Mouse (Mus musculus): Measurements from ENCODE around the gene Otop2.

Otop2 gene

GRCm38 (mm10) chr11:115275954-115276353 lies 31.0 kb upstream of the Otop2 start:
- no peak for DNase-seq (ENCODE audit: low read depth)

GRCm38 (mm10) chr11:115276780-115277603 lies 30.0 kb upstream of the Otop2 start, which contains the start of gene Fdxr:
Gene Fdxr, minus strand, starts transcription at chr11:115277050.
- peak; percentile 100 for DNase-seq (ENCODE audit: low read depth)

DNA sequence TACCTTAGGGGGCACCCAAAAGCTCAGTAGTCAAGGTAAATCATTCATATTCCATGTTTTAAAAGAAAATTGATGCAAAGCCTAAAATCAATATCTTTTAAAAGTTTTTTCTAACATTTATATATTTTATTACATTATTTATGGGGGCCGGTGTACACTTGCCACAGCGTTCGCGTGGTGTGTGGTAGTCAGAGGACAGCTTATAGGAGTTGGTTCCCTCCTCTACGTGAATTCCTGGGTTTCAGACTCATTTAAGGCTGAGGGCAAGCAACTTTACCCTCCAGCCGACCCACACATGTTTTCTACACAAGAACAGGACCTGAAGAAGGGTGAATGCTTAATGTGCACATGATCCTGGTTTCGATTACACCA lies 29.4 kb upstream of the Otop2 start:
- DNase-seq (ENCODE audit: low read depth) = no peak

DNA sequence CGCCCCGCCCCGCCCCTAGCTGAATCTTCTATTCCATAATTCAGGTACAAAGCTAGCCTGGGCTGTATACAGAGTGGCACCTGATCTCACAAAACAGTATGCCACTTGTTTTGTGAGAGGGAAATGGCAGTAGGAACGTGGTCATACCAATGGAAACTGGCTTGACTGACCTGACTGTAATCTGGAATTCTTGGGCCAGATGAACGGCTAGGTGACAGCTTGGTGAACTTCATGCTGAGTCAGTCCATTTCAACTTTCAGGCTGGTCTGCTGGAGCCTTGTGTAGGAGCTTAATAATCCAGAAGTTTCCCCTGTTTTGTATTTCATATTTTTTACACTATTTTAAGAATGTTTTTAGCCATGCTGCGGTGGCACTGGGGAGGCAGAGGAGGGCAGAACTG lies 28.8 kb upstream of the Otop2 start:
- no peak for DNase-seq (ENCODE audit: low read depth)

DNA sequence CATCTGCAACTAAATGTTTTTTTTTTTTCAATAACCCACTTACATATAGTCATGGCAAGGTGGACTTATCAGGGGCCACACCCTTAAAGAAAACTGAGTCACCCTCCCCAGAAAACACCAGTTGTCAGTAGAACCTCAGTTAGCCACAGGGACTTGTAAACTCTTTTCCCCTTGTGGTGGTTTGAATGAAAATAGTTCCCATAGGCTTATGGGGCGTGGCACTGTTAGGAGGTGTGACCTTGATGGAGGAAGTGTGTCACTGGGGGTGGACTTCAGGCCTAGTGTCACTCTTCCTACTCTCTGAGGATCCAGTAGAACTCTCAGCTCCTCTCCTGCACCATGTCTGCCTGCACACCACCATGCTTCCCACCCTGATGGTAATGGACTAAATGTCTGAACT lies 27.2 kb upstream of the Otop2 start:
- peak; percentile 24 for DNase-seq (ENCODE audit: low read depth)

DNA sequence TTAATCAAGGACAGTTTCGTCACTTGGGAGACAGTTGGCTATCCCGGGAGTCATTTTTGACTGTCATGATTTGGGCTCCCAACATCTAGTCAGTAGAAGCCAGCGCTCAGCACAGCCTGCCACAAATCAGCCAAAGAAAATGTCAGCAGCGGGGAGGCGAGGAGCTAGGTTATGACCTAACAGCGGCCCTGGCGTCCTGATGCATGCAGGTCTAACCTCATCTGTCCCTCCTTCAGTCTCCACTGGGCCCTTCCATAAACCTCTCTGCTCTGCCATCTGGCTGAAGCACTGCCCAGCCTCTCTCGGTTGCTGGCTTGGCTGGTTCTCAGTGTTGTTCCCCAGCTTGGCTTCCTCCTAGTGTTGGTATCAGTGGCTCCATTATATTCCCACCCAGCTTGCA lies 24.7 kb upstream of the Otop2 start:
- peak; percentile 17 for DNase-seq (ENCODE audit: low read depth)

DNA sequence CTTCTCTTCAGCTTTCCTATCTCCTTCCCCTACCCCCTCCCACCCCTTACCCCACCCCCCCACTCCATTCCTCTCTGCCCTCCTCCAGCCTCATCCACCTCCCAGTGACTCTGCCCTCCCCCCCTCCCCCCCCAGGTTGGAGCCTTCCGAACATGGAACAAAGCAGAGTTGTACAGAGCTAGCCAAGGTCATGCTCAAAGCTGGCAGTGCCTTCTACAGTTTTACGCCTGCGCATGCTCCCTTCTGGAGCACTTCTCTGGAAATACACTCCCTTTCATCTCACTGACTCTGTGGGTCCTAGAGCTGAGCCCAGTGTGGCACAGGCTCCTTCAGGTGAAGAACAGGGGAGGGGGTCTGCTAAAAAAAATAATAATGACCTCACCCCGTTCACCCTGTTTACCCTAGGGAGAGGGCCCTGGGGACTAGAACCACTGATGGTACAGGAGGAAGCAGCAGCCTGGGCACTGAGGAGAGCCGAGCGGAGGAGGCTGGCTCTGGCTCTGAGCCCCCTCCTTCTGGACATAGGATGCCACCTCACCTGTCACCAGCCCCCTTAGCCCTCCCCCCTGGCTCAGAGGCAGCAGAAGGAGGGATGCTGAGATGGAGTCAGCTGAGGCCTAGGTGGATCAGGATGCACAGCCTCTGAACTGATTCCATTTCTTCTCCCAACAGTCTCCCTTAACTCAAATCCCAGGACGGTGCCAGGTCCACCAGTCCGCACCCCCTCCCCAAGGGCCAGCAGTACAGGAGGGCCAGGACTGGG lies 24.1 kb upstream of the Otop2 start:
- peak; percentile 22 for DNase-seq (ENCODE audit: low read depth)

- peak; percentile 37 for DNase-seq (ENCODE audit: low read depth)
Measured at GRCm38 (mm10) chr11:115283486-115283765, 23.5 kb upstream of the Otop2 start.

- no peak for DNase-seq (ENCODE audit: low read depth)
Measured at GRCm38 (mm10) chr11:115283891-115284620, 22.9 kb upstream of the Otop2 start.

- no peak for DNase-seq (ENCODE audit: low read depth)
Measured at GRCm38 (mm10) chr11:115285282-115285681, 21.7 kb upstream of the Otop2 start.

DNA sequence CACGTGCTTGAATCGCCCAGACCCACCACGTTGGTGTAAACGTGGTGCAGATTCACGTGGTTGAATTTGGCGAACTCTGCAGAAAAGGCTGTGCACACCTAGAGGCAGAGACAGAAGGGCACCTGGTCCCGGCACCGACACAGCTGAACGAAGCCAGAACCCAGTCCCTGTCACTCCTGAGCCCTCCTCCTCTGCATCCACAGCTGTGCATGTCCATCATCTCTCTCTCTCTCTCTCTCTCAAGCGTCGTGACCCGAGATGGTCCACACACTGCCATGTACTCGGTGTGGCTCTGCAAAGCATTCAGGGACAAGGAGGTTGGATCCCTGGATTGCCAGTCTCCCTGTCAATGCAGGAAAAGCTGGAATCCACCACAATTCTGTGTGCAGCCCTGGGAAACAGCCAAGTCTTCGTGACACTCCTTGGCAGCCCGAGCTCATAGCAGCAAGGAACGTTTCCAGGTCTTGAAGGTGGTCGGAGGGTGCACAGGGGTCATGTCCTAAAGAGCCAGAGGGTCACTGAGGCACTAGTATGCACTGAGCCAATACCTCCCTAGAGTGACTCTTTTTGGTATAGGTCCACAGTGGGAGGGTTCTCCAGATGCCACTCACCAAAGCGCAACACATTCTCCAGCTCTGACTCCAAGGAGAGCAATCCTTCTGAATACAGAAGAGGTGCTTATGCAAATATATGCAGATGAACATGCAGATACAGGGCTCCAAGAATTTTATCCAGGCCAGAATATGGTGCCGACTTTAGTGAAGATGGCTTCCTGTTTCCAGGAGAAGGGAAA lies 20.6 kb upstream of the Otop2 start:
- DNase-seq (ENCODE audit: low read depth) = no peak

DNA sequence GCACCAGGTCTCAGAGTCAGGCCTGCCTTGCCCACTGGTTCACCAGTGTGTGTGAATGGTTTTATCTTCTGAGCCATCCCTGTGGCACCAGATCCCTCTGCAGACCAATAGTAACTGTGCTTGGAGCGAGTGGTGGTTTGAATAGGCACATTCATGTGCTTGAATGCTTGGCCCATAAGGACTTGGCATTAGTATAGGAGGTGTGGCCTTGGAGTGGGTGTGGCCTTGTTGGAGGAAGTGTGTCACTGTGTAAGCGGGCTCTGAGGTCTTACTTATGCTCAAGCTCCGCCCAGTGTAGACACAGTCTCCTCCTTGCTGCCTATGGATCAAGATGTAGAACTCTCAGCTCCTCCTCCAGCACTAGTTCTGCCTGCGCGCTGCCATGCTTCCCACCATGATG lies 19.6 kb upstream of the Otop2 start:
- DNase-seq (ENCODE audit: low read depth) = peak; percentile 54

DNA sequence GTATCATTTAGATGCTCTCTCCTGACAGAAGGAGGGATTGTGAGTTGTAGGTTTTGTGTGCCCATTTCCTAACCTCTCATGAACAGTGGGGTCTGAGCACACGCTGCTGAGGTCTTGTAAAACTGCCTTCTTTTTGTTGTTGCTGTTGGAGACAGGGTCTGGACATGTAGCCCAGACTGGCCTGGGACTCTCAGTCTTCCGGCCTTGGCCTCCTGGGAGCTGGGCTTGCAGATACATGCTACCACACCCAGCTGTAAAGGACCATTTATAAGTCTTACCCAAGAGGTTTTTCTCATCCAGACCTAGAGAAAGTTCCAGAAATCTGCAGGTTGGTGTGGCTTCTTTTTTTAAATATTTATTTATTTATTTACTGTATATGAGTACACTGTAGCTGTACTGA lies 18.7 kb upstream of the Otop2 start:
- DNase-seq (ENCODE audit: low read depth) = no peak

DNA sequence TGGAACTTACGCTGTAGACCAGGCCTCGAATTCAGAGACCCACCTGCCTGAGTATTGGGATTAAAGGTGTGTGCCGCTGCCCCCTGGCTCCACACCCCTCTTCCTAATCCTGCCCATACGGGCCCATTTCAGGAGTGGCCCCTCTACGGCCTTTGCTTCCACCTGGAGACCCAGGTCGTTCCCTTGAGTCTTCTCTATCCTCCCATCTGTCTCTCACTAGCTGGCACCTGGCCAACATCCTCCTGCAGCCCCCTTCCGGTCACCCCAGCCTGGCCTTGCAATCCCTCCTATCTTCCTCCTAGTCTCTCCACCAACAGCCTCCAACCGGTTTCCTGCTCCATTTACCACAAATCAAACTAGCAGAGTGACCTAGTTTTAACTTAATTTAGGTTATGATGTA lies 17.1 kb upstream of the Otop2 start:
- no peak for DNase-seq (ENCODE audit: low read depth)

GRCm38 (mm10) chr11:115290314-115290713 lies 16.6 kb upstream of the Otop2 start:
- no peak for DNase-seq (ENCODE audit: low read depth)

- peak; percentile 93 for DNase-seq (ENCODE audit: low read depth)
Measured at GRCm38 (mm10) chr11:115290919-115291318, 16.0 kb upstream of the Otop2 start.

DNA sequence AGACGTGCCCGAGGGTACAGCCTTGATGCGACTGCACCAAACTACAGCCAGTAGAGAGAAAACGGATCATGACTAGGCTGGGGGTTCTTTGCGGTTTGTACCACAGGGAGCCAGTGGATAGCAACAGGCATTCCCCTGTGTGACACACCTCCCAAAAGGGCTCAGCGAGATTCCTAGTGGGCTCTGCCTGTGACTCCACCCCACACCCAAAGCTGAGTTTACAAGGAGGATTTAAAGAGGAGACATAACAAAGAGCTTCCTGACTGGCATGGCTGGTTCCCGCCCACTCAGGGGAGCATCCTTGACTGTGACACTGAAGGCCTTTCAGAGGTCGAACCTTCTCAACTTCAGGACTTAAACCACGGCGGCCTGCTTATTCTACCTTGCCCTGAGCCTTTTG lies 15.5 kb upstream of the Otop2 start:
- DNase-seq (ENCODE audit: low read depth) = no peak

DNA sequence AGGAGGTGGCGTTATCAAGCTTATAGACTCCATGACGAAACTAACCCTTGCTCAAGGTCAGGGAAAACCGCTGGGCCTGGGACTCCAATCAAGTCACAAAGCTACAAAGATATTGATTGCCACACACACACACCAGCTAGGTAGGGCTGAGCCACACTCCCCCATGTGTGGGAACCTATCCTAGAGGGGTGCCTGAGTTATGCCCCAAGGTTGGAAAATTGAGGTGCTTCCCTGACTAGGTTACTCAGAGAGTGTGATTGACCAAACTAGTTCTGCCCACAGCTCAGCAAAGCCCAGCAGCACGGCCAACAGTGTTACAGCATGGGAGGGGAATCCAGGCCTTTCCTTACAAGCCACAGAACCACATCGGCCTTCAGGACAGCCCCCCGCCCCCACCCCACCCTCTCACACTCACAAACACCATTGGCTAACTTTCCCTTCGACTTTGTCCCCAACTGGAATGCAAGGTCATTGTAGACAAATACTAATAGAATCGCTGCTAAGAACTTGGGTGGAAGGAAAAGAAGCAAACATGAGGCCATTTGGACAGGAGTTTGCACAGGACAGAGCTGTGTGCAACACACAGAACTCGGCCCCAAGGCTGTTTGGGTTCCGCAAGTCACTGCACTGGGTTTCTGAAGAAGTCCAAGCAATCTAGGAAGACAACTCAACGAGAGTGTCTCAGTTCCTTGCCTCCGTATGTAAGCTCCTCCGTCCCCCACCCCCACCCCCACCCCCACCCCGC lies 14.2 kb upstream of the Otop2 start:
- no peak for DNase-seq (ENCODE audit: low read depth)

- no peak for DNase-seq (ENCODE audit: low read depth)
Measured at GRCm38 (mm10) chr11:115295939-115296338, 11.0 kb upstream of the Otop2 start.

DNA sequence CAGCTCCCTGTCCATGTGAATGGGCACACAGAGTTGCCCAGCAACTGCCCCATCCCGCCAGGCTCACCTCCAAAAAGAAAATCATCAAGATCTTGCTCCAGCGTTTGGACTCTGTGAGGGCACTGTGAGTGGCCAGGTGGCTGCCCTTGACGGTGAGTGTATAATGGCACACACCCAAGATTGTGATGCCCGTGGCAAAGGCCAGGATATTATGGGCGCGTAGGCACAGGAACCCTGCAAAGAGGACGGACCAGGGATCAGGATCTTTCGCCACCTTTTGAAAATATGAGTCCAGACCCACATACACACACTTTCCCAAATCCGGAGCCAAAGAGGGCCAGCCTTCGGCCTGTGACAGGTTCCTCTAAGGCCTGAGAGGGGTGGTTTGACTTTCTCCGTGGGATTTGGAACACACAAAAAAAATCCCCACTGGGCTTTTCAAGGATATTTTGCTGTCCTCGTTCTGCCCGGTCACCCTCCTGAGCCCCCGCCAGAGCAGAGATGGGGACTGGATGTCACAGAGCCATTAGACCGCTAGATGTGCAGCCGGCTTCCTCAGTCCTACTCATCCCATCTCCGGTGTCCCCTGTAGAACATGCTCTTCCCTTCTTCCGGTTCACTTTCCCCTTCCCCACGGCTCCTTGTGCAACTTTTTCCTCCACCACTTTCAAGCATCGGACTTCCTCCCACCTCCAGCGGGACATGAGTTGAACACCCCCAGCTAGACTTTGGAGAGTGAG lies 10.3 kb upstream of the Otop2 start:
- no peak for DNase-seq (ENCODE audit: low read depth)

All from NIH3T3 (cell line).